Mouse (Mus musculus): ENCODE data around the gene Trip4.
"Not testable (repeated sequence)": the region's sequence is repeated elsewhere in the genome, so short reads cannot be mapped to it uniquely, and the experiment has no call there.

Gene Trip4

GRCm38 (mm10) chr9:65791846-65792245, 116.7 kb downstream of the Trip4 start:
- DNase-seq = no peak

- no peak for DNase-seq
Measured at GRCm38 (mm10) chr9:65791106-65791505, 117.5 kb downstream of the Trip4 start.

- peak in 1 of 2 experiments; percentile 25 for DNase-seq
Measured at GRCm38 (mm10) chr9:65789788-65790187, 118.8 kb downstream of the Trip4 start.

- DNase-seq = no peak
Measured at GRCm38 (mm10) chr9:65788556-65788955, 120.0 kb downstream of the Trip4 start.

GRCm38 (mm10) chr9:65787829-65788344, 120.7 kb downstream of the Trip4 start:
- DNase-seq = no peak

- DNase-seq = peak; percentile 20 to 43
Measured at GRCm38 (mm10) chr9:65786885-65787787, 121.5 kb downstream of the Trip4 start.

GRCm38 (mm10) chr9:65785772-65786368, 122.7 kb downstream of the Trip4 start:
- no peak for DNase-seq

- DNase-seq = not testable (repeated sequence)
Measured at GRCm38 (mm10) chr9:65779619-65780018, 129.0 kb downstream of the Trip4 start.
